Mouse (Mus musculus) limb, embryonic 11.5 days (tissue): ENCODE data around the gene Edc3. TPM values are rescaled to one million over a fixed set of nuclear protein-coding genes. Genes with fewer than 3 reads are reported as not detected.
"Not testable (repeated sequence)": the region's sequence is repeated elsewhere in the genome, so short reads cannot be mapped to it uniquely, and the experiment has no call there.

Experiments
- ATAC-seq: fragments of 200-750 bp; cut with Nextera tagmentation; 2 replicates; pipeline ENCODE4 v1.8.0; 2017; ENCODE audit warnings: low read depth; ENCODE audit not compliant: insufficient number of reproducible peaks, low FRiP score, low TSS enrichment
- DNase-seq: peaks from one replicate; pipeline ENCODE4 v3.0.0-alpha.2; 2015; ENCODE audit warnings: low spot score
- H3K27ac ChIP-seq: fragments of 300-500 bp; sonication (generic); replicated peaks from 2 replicates; pipeline ENCODE4 v1.5.1; 2014; ENCODE audit warnings: low read depth, mild to moderate bottlenecking, low read length
- H3K27me3 ChIP-seq: fragments of 300-500 bp; sonication (generic); 2 replicates; pipeline ENCODE4 v1.6.1; 2014; ENCODE audit warnings: mild to moderate bottlenecking, low read length, mixed read lengths; ENCODE audit not compliant: control insufficient read depth, insufficient read depth
- H3K36me3 ChIP-seq: fragments of 300-500 bp; sonication (generic); 2 replicates; pipeline ENCODE4 v1.6.1; 2014; ENCODE audit warnings: mild to moderate bottlenecking, low read length, moderate library complexity, mixed read lengths; ENCODE audit not compliant: control insufficient read depth, insufficient read depth
- H3K4me1 ChIP-seq: fragments of 300-500 bp; sonication (generic); 2 replicates; pipeline ENCODE4 v1.6.1; 2014; ENCODE audit warnings: low read length, mixed read lengths; ENCODE audit not compliant: control insufficient read depth, insufficient read depth
- H3K4me2 ChIP-seq: fragments of 300-500 bp; sonication (generic); 2 replicates; pipeline ENCODE4 v1.6.1; 2014; ENCODE audit warnings: low read depth, mild to moderate bottlenecking, moderate library complexity; ENCODE audit not compliant: severe bottlenecking
- H3K4me3 ChIP-seq: fragments of 300-500 bp; sonication (generic); 2 replicates; pipeline ENCODE4 v1.5.1; 2014; ENCODE audit warnings: low read depth, low read length
- H3K9ac ChIP-seq: fragments of 300-500 bp; sonication (generic); 2 replicates; pipeline ENCODE4 v1.6.1; 2014; ENCODE audit warnings: mild to moderate bottlenecking, low read length
- H3K9me3 ChIP-seq: fragments of 300-500 bp; sonication (generic); 2 replicates; pipeline ENCODE4 v1.6.1; 2016; ENCODE audit warnings: low read length; ENCODE audit not compliant: control insufficient read depth
- WGBS: fragments of 180-500 bp; shearing (Covaris S2); extraction: QIAGEN DNeasy Blood & Tissue Kit; methylation state at CpG from one replicate; pipeline ENCODE4 v1.1.7; 2014; 5-methylcytosine and 5-hydroxymethylcytosine counted together
- polyA plus RNA-seq: library from polyadenylated mRNA; unstranded; fragments of >200 nt; fragmentation: Nextera tagmentation; extraction: Ambion mirVana; gene quantifications from 2 replicates; pipeline ENCODE4 v1.2.1, GENCODE M21; 2014

The Edc3 gene
- polyA plus RNA-seq, 1 experiment from 2014 or later: 29.2 TPM

- no peak overlapping the region for H3K4me3 ChIP-seq
- H3K4me1 ChIP-seq: no peaks in the 10 kb centered on the region
- H3K9ac ChIP-seq: no peak overlapping the region
- DNase-seq: no peak
- WGBS: 86% methylated on average over 2 of the region's 2 CpGs
- no peaks in the 10 kb centered on the region for H3K9me3 ChIP-seq
- no peak overlapping the region for H3K4me2 ChIP-seq
- ATAC-seq: no peak
- H3K27me3 ChIP-seq: no peaks in the 10 kb centered on the region
- no peak overlapping the region for H3K27ac ChIP-seq
- H3K36me3 ChIP-seq: no peaks in the 10 kb centered on the region
These were observed 19.7 kb upstream of the Edc3 start for GRCm38 (mm10) chr9:57688606-57689005.

- Histone ChIP-seq H3K27ac (no peak overlapping the region), H3K9me3 (no peaks in the 10 kb centered on the region), H3K4me2 (no peak overlapping the region), H3K4me1 (peaks cover 7% of the 10 kb centered on the region; the same call in 1 of the 2 replicates), H3K27me3 (peaks cover 23% of the 10 kb centered on the region), H3K4me3 (no peak overlapping the region), H3K9ac (no peak overlapping the region), H3K36me3 (no peaks in the 10 kb centered on the region)
- no peak for DNase-seq
- no peak for ATAC-seq
- WGBS: 70% methylated on average over 2 of the region's 2 CpGs
These were observed 14.2 kb upstream of the Edc3 start for GRCm38 (mm10) chr9:57694108-57694507.

DNA sequence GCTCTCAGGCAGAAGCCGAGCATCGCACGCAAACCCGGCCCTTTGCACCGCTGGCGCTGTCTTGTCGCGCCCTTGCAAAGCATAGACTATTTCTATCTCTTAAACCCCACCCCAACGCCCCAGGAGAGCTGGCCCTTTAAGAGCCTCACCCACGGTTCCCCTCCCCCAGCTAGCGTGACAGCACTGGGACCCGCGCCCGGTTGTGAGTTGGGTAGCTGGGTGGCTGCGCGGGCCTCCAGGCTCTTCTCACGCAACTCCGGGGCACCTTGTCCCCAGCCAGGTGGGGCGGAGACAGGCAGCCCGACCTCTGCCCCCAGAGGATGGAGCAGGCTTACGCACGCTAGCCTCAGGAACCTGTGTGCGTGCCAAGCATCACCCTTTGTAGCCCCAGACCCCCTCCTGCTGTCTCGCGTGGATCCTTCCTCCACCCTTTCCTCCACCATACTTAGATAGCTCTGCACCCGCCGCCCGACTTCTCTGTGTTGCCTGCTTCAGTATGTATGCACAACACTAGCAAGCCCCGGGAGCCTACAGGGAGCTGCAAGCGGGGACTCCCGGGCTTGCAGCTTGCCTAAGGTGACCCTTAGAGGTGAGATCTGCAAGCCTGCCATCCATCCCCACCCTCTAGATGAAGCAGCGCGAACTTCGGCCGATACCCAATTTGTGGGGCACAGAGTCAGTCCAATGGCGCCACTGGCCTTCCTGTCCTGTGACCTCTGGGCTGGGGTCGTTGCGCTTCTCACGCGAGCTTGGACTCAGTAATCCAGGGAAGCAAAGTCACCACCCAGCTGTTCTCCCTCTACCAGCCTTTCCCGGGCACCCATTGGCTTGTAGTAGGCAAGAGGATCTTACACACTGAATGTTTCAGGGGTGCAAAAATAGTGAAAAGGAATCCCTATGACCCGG lies 11.7 kb upstream of the Edc3 start:
- H3K4me1 ChIP-seq: peaks cover 7% of the 10 kb centered on the region; the same call in 1 of the 2 replicates
- peaks cover 23% of the 10 kb centered on the region for H3K27me3 ChIP-seq
- peak; percentile 45 for DNase-seq
- H3K9ac ChIP-seq: peak overlapping the region; percentile 2; the same call in 1 of the 2 replicates
- 2% methylated on average over 42 of the region's 42 CpGs for WGBS
- H3K27ac ChIP-seq: no peak overlapping the region
- peak overlapping the region; percentile 30 for H3K4me3 ChIP-seq
- H3K4me2 ChIP-seq: peak overlapping the region; percentile 57
- ATAC-seq: no peak
- no peaks in the 10 kb centered on the region for H3K36me3 ChIP-seq
- no peaks in the 10 kb centered on the region for H3K9me3 ChIP-seq

- Histone ChIP-seq H3K27ac (no peak overlapping the region), H3K4me2 (no peak overlapping the region), H3K4me3 (no peak overlapping the region), H3K27me3 (peaks cover 23% of the 10 kb centered on the region), H3K9ac (no peak overlapping the region), H3K36me3 (no peaks in the 10 kb centered on the region), H3K4me1 (peaks cover 7% of the 10 kb centered on the region; the same call in 1 of the 2 replicates), H3K9me3 (no peaks in the 10 kb centered on the region)
- DNase-seq (no peak), ATAC-seq (no peak)
- WGBS: 11% methylated on average over 4 of the region's 4 CpGs
These were observed 11.0 kb upstream of the Edc3 start for GRCm38 (mm10) chr9:57697380-57697779.

GRCm38 (mm10) chr9:57698466-57699150 lies 9.7 kb upstream of the Edc3 start:
- DNase-seq: no peak
- H3K9me3 ChIP-seq: no peaks in the 10 kb centered on the region
- H3K9ac ChIP-seq: no peak overlapping the region
- peaks cover 23% of the 10 kb centered on the region for H3K27me3 ChIP-seq
- 89% methylated on average over 1 of the region's 1 CpGs for WGBS
- H3K36me3 ChIP-seq: no peaks in the 10 kb centered on the region
- H3K4me3 ChIP-seq: no peak overlapping the region
- no peak overlapping the region for H3K4me2 ChIP-seq
- no peak for ATAC-seq
- H3K4me1 ChIP-seq: peaks cover 7% of the 10 kb centered on the region; the same call in 1 of the 2 replicates
- no peak overlapping the region for H3K27ac ChIP-seq

GRCm38 (mm10) chr9:57706496-57706895 lies 1.8 kb upstream of the Edc3 start:
- H3K9ac ChIP-seq: no peak overlapping the region
- 90% methylated on average over 3 of the region's 3 CpGs for WGBS
- no peaks in the 10 kb centered on the region for H3K36me3 ChIP-seq
- no peak overlapping the region for H3K4me2 ChIP-seq
- ATAC-seq: no peak
- no peaks in the 10 kb centered on the region for H3K27me3 ChIP-seq
- DNase-seq: no peak
- no peak overlapping the region for H3K27ac ChIP-seq
- H3K9me3 ChIP-seq: no peaks in the 10 kb centered on the region
- H3K4me3 ChIP-seq: no peak overlapping the region
- H3K4me1 ChIP-seq: peaks cover 6% of the 10 kb centered on the region; the same call in 1 of the 2 replicates

DNA sequence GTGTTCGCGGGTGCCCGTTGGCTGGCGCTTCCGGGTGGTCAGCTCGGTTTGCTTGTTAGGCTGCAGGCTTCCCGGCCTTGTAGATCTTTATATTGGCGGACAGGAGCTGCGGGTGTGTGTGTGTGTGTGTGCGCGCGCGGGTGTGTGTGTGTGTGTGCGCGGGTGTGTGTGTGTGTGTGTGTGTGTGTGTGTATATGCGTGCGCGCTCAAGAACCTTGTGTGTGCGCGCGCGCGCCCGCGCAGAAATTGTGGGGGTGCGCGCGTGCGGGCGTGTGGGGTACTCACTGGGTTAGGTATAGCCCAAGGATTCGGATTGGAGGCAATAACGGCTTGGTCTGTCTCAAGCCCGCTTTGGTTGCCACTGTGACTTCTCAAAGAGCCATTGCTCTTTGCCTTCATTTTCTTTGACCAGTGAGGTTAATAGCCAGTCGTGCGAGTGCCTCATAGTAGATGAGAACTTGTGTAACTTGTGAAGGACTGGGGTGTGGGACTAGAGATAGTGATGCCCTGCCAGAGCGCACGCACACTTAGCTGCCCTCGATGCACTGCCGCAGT lies 457 bp downstream of the Edc3 start:
- Histone ChIP-seq H3K27me3 (no peaks in the 10 kb centered on the region), H3K27ac (peak overlapping the region; percentile 53; the same call in 1 of the 2 replicates), H3K9ac (peak overlapping the region; percentile 86), H3K36me3 (peaks cover 3% of the 10 kb centered on the region; the same call in 1 of the 2 replicates), H3K4me1 (peaks cover 6% of the 10 kb centered on the region; the same call in 1 of the 2 replicates), H3K4me2 (peak overlapping the region; percentile 76), H3K9me3 (no peaks in the 10 kb centered on the region), H3K4me3 (peak overlapping the region; percentile 88)
- ATAC-seq: peak; percentile 76
- 3% methylated on average over 39 of the region's 39 CpGs for WGBS
- peak; percentile 52 for DNase-seq

GRCm38 (mm10) chr9:57710214-57710613 lies 1.9 kb downstream of the Edc3 start:
- not testable (repeated sequence) for H3K27me3 ChIP-seq, H3K4me1 ChIP-seq, DNase-seq, H3K4me2 ChIP-seq, H3K9me3 ChIP-seq, H3K27ac ChIP-seq, H3K36me3 ChIP-seq, ATAC-seq, H3K4me3 ChIP-seq, H3K9ac ChIP-seq
- WGBS: 89% methylated on average over 5 of the region's 5 CpGs
